17 mouse cellular contexts compared by ENCODE assay signal in the genomic region with DNA sequence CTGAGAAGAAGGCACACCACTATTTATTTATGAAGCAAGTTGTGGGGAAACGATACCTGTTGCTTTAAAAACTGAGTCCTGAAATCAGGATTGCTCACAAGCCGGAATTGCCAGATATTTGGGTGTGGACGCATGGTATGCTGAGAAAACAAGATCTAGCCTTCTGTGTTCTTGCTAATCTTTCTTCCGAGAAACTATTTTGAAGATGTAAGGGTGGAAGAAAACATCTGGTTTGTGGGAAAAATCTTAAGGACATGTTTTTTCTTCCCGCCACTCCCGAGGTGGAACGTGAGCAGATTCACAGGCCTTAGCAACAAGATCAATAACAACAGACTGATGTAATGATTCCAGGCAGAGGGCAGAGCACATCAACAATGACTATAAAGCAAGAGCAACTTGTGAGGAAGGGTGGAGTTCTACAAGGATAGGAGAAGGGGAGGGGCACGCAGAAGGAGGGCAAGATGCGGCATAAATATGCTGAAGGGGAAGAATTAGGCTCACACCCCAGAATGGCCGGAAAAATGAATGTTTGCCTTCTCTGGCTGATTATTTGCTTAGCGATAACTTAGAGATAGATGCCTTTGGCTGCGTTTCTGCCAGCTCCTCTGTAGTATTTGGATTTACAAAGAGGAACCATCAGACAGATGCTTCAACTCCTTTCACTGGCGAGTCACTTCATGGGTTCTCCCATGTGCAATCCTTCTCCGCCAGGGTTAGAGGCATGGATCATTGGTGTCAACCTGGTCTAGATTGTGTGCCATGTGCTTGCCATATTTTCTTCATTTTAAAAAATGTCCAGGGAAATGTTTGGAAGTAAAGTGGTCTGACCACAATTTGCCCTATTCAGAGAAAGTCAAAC.
A peak's percentile ranks its signal among the peaks of the same experiment; 100 is the strongest.
DNase-seq lines count a peak whose midpoint lies in the region; ATAC-seq lines count a peak whose summit lies in the region.
"Had no signal": no experiment of that assay in that cellular context is flagged by ENCODE, and none has a peak within 500 bp of the region (broad histone marks: within the 10 kb centered on the region; RNA-seq: fewer than 3 reads in every experiment).

No protein-coding gene starts in this region.

- no peak overlapping the region for H3K9ac ChIP-seq in limb, embryonic 15.5 days
- H3K9ac ChIP-seq in heart, embryonic 15.5 days: no peak overlapping the region
- H3K9ac ChIP-seq: embryonic facial prominence, embryonic 15.5 days; hindbrain, embryonic 15.5 days; liver, embryonic 15.5 days; midbrain, embryonic 13.5 days had no signal

- H3K4me3 ChIP-seq in limb, embryonic 15.5 days: no peak overlapping the region
- no peak overlapping the region for H3K4me3 ChIP-seq in limb, embryonic 10.5 days
- H3K4me3 ChIP-seq in heart, embryonic 15.5 days: no peak overlapping the region
- H3K4me3 ChIP-seq: embryonic facial prominence, embryonic 15.5 days; hindbrain, embryonic 15.5 days; liver, embryonic 15.5 days; midbrain, embryonic 13.5 days had no signal

- H3K27ac ChIP-seq in limb, embryonic 15.5 days: peak overlapping the region; percentile 22; the same call in 1 of the 2 replicates
- no peak overlapping the region for H3K27ac ChIP-seq in limb, embryonic 10.5 days
- H3K27ac ChIP-seq in heart, embryonic 15.5 days: no peak overlapping the region
- H3K27ac ChIP-seq: embryonic facial prominence, embryonic 15.5 days; hindbrain, embryonic 15.5 days; liver, embryonic 15.5 days; midbrain, embryonic 13.5 days had no signal

- H3K4me2 ChIP-seq in limb, embryonic 15.5 days: no peak overlapping the region
- H3K4me2 ChIP-seq in heart, embryonic 15.5 days: no peak overlapping the region
- H3K4me2 ChIP-seq: embryonic facial prominence, embryonic 15.5 days; hindbrain, embryonic 15.5 days; liver, embryonic 15.5 days; midbrain, embryonic 13.5 days had no signal

- H3K27me3 ChIP-seq in limb, embryonic 15.5 days: no peaks in the 10 kb centered on the region
- no peaks in the 10 kb centered on the region for H3K27me3 ChIP-seq in limb, embryonic 10.5 days (ENCODE audit: low read depth, poor library complexity, severe bottlenecking)
- H3K27me3 ChIP-seq in heart, embryonic 15.5 days: no peaks in the 10 kb centered on the region
- H3K27me3 ChIP-seq: embryonic facial prominence, embryonic 15.5 days; hindbrain, embryonic 15.5 days; liver, embryonic 15.5 days; midbrain, embryonic 13.5 days; Patski had no signal

- no peak for ATAC-seq in limb, embryonic 15.5 days (ENCODE audit: insufficient number of reproducible peaks, low FRiP score, low TSS enrichment, low read depth)
- peak; percentile 31; the same call in 1 of the 2 replicates for ATAC-seq in heart, embryonic 15.5 days (replicated peaks; ENCODE audit: insufficient number of reproducible peaks, insufficient read depth, low FRiP score, low read depth)
- ATAC-seq: CD4-positive, CD25-positive, alpha-beta regulatory T cell, adult 4 months; forebrain, embryonic 14.5 days; midbrain, embryonic 13.5 days; Patski had no signal

- H3K9me3 ChIP-seq in limb, embryonic 15.5 days: no peaks in the 10 kb centered on the region
- no peaks in the 10 kb centered on the region for H3K9me3 ChIP-seq in limb, embryonic 10.5 days (replicated peaks)
- no peaks in the 10 kb centered on the region for H3K9me3 ChIP-seq in heart, embryonic 15.5 days (replicated peaks)
- H3K9me3 ChIP-seq: embryonic facial prominence, embryonic 15.5 days; hindbrain, embryonic 15.5 days; liver, embryonic 15.5 days; midbrain, embryonic 13.5 days had no signal

- DNase-seq in limb, embryonic 10.5 days (ENCODE audit: low spot score): no peak
- peak; percentile 33 for DNase-seq in ZHBTc4 (ENCODE audit: low read depth, low spot score)
- DNase-seq in lung, postnatal 25 days (ENCODE audit: low spot score): peak; percentile 53
- no peak for DNase-seq in layer of hippocampus, adult 9-11 months
- DNase-seq in cerebellum, postnatal 4 days (ENCODE audit: low spot score in 2 of 2): no peak
- DNase-seq: adrenal gland, postnatal 10 days; cerebellum, postnatal 25 days; gastrocnemius, postnatal 14 days had no signal

- no peaks in the 10 kb centered on the region for H3K36me3 ChIP-seq in limb, embryonic 15.5 days
- no peaks in the 10 kb centered on the region for H3K36me3 ChIP-seq in limb, embryonic 10.5 days
- no peaks in the 10 kb centered on the region for H3K36me3 ChIP-seq in heart, embryonic 15.5 days
- H3K36me3 ChIP-seq: embryonic facial prominence, embryonic 15.5 days; hindbrain, embryonic 15.5 days; liver, embryonic 15.5 days; midbrain, embryonic 13.5 days had no signal

- no peaks in the 10 kb centered on the region for H3K4me1 ChIP-seq in limb, embryonic 15.5 days
- H3K4me1 ChIP-seq in limb, embryonic 10.5 days: no peaks in the 10 kb centered on the region
- no peaks in the 10 kb centered on the region; the same call in 1 of the 2 replicates for H3K4me1 ChIP-seq in heart, embryonic 15.5 days (replicated peaks)
- H3K4me1 ChIP-seq: embryonic facial prominence, embryonic 15.5 days; hindbrain, embryonic 15.5 days; liver, embryonic 15.5 days; midbrain, embryonic 13.5 days had no signal

- 69% methylated on average over 14 of the region's 14 CpGs for WGBS in limb, embryonic 15.5 days
- 88% methylated on average over 14 of the region's 14 CpGs for WGBS in limb, embryonic 10.5 days
- WGBS in heart, embryonic 15.5 days: 54% methylated on average over 14 of the region's 14 CpGs

Comparison
In these comparisons a context has a peak if more than half of its experiments do, and no peak if none do; other contexts are left out.
1. DNase-seq: peak in ZHBTc4 (single experiment) and lung, postnatal 25 days (single experiment); none in limb, embryonic 10.5 days (single experiment), layer of hippocampus, adult 9-11 months (single experiment) and cerebellum, postnatal 4 days (0 of 2).